21 mouse cellular contexts compared by ENCODE assay signal in genomic region chr16:55815466-55815865, GRCm38 (mm10). TPM values are rescaled to one million over a fixed set of nuclear protein-coding genes. Genes with fewer than 3 reads are reported as not detected.
DNase-seq lines count a peak whose midpoint lies in the region; ATAC-seq and TF ChIP-seq lines count a peak whose summit lies in the region.
"Had no signal": no experiment of that assay in that cellular context is flagged by ENCODE, and none has a peak within 500 bp of the region (broad histone marks: within the 10 kb centered on the region; RNA-seq: fewer than 3 reads in every experiment).

No protein-coding gene starts in this region.

- no peak for ATAC-seq in intestine, postnatal 0 days
- ATAC-seq: forebrain, embryonic 16.5 days; inflammation-experienced regulatory T-cells, adult 6 months had no signal

- intact Hi-C loops in left cerebral cortex, postnatal 14 days (cut with DNase I), result no loop called here

- H3K27ac ChIP-seq in intestine, postnatal 0 days (ENCODE audit: low read depth, low read length), result peak overlapping the region; percentile 55
- H3K27ac ChIP-seq: embryonic facial prominence, embryonic 15.5 days; hindbrain, embryonic 12.5 days; left cerebral cortex, adult 2 months; limb, embryonic 12.5 days; liver, embryonic 15.5 days; neural tube, embryonic 12.5 days had no signal

- no peak overlapping the region for H3K4me3 ChIP-seq in intestine, postnatal 0 days (ENCODE audit: low read depth, low read length)
- H3K4me3 ChIP-seq: embryonic facial prominence, embryonic 15.5 days; heart, embryonic 12.5 days; hindbrain, embryonic 12.5 days; left cerebral cortex, adult 2 months; limb, embryonic 12.5 days; liver, embryonic 15.5 days; neural tube, embryonic 12.5 days had no signal

- H3K9me3 ChIP-seq in intestine, postnatal 0 days (ENCODE audit: control insufficient read depth), result no peaks in the 10 kb centered on the region
- H3K9me3 ChIP-seq: embryonic facial prominence, embryonic 15.5 days; heart, embryonic 12.5 days; hindbrain, embryonic 12.5 days; limb, embryonic 12.5 days; liver, embryonic 15.5 days; neural tube, embryonic 12.5 days had no signal

- TF ChIP-seq CTCF in intestine, postnatal 0 days (IDR thresholded peaks at IDR 0.05; ENCODE audit: low read depth), result no peak

- H3K27me3 ChIP-seq in intestine, postnatal 0 days (replicated peaks; ENCODE audit: control insufficient read depth, insufficient read depth, low read length), result no peaks in the 10 kb centered on the region
- H3K27me3 ChIP-seq: embryonic facial prominence, embryonic 15.5 days; heart, embryonic 12.5 days; hindbrain, embryonic 12.5 days; limb, embryonic 12.5 days; neural tube, embryonic 12.5 days had no signal

- peaks cover 60% of the 10 kb centered on the region for H3K36me3 ChIP-seq in intestine, postnatal 0 days (ENCODE audit: control insufficient read depth, insufficient read depth)

- peak; percentile 17 for DNase-seq in kidney, adult 9 months
- no peak for DNase-seq in kidney, adult 8-10 months
- peak; percentile 48 for DNase-seq in testis, postnatal 10 days (ENCODE audit: low spot score)
- no peak for DNase-seq in testis, postnatal 14 days (ENCODE audit: low spot score)
- no peak for DNase-seq in left cerebral cortex, postnatal 14 days (ENCODE audit: low spot score in 2 of 2)
- no peak for DNase-seq in retina, embryonic 14.5 days (ENCODE audit: low spot score)
- DNase-seq in gastrocnemius, adult 18-20 months (ENCODE audit: low spot score), result no peak
- DNase-seq: cerebellum, adult 2 months; cerebellum, postnatal 36 days; heart, postnatal 14 days; kidney, postnatal 10 days had no signal

- peak overlapping the region; percentile 21; the same call in 1 of the 2 replicates for H3K4me2 ChIP-seq in intestine, postnatal 0 days (replicated peaks; ENCODE audit: low read depth)
- H3K4me2 ChIP-seq: embryonic facial prominence, embryonic 15.5 days; heart, embryonic 12.5 days; hindbrain, embryonic 12.5 days; limb, embryonic 12.5 days; liver, embryonic 15.5 days; neural tube, embryonic 12.5 days had no signal

- WGBS in intestine, postnatal 0 days, result 68% methylated on average over 14 of the region's 14 CpGs

- no peaks in the 10 kb centered on the region for H3K4me1 ChIP-seq in intestine, postnatal 0 days (replicated peaks; ENCODE audit: control insufficient read depth, insufficient read depth, low read length)

- H3K9ac ChIP-seq in intestine, postnatal 0 days (ENCODE audit: low read depth, low read length), result no peak overlapping the region
- H3K9ac ChIP-seq: embryonic facial prominence, embryonic 15.5 days; heart, embryonic 12.5 days; hindbrain, embryonic 12.5 days; limb, embryonic 12.5 days; liver, embryonic 15.5 days; neural tube, embryonic 12.5 days had no signal

RNA-seq across cellular contexts. Expression of gene Nfkbiz, which starts 23.2 kb away (rescaled TPM):
- polyA plus RNA-seq in intestine, postnatal 0 days (2015; fragmentation: Nextera tagmentation; extraction: Ambion mirVana), result 7.8 and 8.8 TPM in 2 replicates
- 1 to 10 TPM; 3.1 to 3.5 TPM for total RNA-seq in left cerebral cortex, postnatal 14 days (2021)
- total RNA-seq in gastrocnemius, adult 18-20 months (2021), result 1 to 10 TPM in 1 of 2 experiments, under 1 TPM in 1; 0.75 to 1.3 TPM

Comparison
In these comparisons a context has a peak if more than half of its experiments do, and no peak if none do; other contexts are left out.
1. DNase-seq: peak in kidney, adult 9 months (single experiment) and testis, postnatal 10 days (single experiment); none in kidney, adult 8-10 months (0 of 2), testis, postnatal 14 days (single experiment), left cerebral cortex, postnatal 14 days (0 of 2), retina, embryonic 14.5 days (single experiment) and gastrocnemius, adult 18-20 months (single experiment).